Mouse (Mus musculus) erythroblast, embryonic 14.5 days (primary cell): ENCODE measurements around the gene Chsy1.

ENCODE experiments used
- GATA1 ChIP-seq: IDR thresholded peaks from 2 replicates; pipeline ENCODE4 v1.6.1; 2012; ENCODE audit warnings: low read length, inconsistent platforms, mixed read lengths
- TAL1 ChIP-seq: IDR thresholded peaks from 3 replicates; pipeline ENCODE4 v1.6.1; 2012; ENCODE audit warnings: low read length, inconsistent platforms, mixed read lengths

GRCm38 (mm10) chr7:66180260-66180659 lies 70.9 kb downstream of the Chsy1 start:
- TF ChIP-seq GATA1 (no peak), TAL1 (no peak)
